Mouse (Mus musculus): ENCODE data around the gene Cpne6.

The Cpne6 gene

DNA sequence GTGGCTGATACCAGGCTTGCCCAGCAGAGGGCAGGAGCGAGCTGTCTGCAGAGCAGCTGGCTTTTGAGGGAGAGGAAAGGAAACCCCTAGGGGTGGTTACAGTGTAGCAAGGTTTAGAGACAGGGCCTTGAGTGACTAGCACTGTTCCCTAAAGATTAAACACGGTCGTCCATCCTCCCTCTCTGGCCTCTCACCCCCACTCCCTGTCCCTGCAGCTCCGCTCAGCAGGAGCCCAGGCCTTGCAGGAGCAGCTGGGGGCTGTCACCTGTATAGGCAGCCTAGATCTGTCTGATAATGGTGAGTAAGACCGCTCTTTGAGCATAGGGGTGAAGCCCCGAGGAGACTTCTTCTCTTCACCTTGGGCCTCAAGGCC, 12.8 kb upstream of the Cpne6 start:
- in situ Hi-C loops (cut with MseI, MboI) = no loop called here

DNA sequence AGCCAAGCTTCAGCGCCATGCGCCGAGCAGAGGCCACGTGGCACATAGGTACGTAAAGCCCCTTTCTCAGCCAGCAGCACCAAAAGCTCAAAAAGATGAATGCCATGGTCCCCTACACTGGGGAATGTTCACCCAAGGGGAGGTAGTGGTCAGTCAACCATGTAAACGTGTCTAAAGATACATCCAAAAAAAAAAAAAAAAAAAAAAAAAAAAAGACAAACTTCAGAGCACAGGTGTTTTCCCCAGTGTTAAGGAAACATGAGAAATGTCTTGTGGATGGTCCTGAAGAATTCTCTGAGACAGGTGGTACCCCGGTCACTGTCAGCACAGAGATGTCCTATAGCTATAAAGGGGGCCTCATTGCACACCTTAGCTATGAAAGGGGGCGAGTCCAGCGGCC, 4.6 kb upstream of the Cpne6 start:
- in situ Hi-C loops (cut with MseI, MboI) = no loop called here

DNA sequence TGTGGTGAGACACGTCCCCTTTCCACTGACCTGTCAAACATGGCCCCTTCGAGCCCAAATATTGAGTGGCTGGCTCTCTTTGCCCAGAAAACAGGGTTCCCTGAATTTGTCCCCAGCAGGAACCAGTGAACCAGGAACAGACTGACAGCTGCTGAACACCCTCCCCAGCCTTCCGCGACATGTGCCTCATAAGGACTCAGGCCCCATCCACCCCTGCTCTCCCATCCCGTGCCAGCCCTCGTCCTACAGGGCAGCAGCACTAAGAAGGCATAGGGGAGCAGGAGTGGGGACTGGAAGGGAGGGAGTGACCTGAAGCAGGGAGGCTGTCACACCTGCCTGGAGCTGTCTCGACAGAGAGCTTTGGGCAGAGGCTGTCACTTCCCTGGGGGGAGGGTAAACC, 2.4 kb upstream of the Cpne6 start:
- in situ Hi-C loops (cut with MseI, MboI) = no loop called here

DNA sequence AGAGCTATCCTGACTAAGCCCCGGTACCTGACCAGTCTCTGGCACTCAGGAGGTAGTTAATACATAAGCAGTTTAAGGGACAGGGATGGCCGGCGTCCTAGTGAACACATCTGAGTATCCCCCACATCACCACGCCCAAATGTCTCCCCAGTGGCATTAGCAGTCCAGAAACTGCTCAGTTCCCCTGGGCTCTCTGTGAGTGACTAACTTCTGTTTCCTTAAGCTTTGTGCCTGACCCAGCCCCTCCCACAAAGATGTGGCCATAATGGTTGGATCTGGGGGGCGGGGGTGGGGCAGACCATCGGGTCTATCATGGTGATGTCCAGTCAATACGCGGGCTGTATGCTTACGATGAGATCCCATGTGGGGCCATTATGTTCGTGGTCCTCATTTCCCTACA, 705 bp upstream of the Cpne6 start:
- in situ Hi-C loops (cut with MseI, MboI) = no loop called here

DNA sequence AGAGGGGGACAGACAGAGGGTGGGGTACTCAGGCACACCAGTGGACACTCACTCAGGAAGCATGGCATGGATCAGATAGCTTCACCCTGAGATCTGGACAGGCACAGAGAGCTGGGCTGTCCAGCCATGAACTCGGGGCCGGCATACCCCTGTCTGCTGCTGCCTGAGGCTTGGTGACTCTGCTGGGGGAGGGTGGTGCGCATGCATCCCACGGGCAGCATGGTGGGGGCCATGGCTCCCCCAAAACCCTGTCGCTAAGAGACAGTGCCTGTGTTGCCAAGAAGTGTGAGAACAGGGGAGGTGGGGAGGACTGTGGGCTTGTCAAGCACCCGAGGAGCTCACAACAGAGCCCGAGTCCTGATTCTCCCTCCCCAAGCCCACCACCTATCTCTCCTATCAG, 792 bp downstream of the Cpne6 start:
- in situ Hi-C loops (cut with MseI, MboI) = no loop called here

DNA sequence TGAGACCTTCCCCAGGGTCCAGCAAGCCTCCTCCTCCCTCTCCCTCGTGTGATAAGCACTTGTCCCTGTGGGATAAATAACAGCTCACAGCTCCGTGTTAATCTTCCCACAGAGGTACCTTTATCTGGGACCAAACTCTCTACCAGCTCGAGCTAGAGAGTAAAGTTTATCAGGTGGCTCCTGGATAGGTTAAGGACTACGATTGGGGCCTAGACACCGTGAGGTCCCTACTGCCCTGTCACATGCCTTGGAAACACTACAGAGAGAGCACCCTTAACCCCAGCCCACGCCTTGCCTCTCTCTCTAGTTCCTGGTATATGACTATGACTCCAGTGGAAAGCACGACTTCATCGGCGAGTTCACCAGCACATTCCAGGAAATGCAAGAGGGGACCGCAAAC, 3.7 kb downstream of the Cpne6 start:
- in situ Hi-C loops (cut with MseI, MboI) = no loop called here

DNA sequence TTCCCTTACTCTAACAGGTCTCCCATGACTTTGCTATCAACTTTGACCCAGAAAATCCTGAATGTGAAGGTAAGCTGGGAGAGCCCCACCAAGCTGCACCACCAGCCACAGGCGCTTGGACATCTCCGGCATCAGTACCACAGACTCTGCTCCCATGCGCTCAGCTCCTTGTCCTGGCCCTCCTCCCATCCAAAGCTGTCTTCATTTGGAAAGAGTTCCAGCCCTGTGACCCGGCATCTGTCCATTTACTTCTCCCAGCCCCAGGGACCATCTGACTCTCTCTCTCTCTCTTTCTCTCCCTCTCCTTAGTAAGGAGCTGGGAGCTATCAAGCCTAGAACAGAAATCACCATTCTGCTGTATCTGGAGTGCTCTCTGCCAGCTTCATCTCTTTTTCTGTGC, 5.6 kb downstream of the Cpne6 start:
- in situ Hi-C loops (cut with MseI, MboI) = no loop called here

DNA sequence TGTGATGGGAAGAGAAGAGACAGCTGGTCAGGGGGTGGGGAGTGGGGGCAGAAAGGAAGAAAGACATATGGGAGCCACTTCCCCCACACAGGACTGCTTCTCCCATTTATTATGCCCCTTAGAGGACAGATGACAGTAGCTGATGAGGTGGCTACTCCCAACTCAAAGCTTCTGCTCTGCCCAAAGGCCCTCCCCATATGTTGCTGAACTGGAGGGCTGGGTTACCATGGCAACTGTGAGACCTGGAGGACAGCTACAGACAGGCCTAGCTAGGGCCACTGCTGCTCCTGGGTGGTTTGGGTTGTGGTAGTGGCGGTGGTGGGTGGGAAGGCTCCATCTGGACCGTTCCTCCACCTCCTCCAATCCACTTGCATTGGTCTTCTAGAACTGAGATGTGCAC, 8.7 kb downstream of the Cpne6 start:
- in situ Hi-C loops (cut with MseI, MboI) = no loop called here

DNA sequence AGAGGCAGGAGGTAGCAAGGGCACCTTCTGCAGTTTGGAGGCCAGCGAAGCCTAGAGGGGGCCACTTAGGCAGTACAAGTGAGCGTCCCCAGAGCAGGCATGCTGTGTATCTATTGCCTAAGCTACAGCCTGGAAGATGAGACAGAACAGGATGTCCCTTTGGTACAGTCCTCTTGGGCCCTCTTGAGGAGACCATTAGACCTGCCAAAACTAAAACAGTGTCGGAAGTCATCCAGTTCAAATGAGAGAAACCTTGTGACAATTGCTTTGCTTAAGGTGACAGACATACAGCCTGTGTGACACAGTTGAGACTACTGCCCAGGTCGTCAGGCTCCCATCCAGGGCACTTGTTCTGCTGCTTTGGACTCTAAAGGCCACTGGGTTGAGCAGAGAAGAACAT, 9.4 kb downstream of the Cpne6 start:
- in situ Hi-C loops (cut with MseI, MboI) = no loop called here

DNA sequence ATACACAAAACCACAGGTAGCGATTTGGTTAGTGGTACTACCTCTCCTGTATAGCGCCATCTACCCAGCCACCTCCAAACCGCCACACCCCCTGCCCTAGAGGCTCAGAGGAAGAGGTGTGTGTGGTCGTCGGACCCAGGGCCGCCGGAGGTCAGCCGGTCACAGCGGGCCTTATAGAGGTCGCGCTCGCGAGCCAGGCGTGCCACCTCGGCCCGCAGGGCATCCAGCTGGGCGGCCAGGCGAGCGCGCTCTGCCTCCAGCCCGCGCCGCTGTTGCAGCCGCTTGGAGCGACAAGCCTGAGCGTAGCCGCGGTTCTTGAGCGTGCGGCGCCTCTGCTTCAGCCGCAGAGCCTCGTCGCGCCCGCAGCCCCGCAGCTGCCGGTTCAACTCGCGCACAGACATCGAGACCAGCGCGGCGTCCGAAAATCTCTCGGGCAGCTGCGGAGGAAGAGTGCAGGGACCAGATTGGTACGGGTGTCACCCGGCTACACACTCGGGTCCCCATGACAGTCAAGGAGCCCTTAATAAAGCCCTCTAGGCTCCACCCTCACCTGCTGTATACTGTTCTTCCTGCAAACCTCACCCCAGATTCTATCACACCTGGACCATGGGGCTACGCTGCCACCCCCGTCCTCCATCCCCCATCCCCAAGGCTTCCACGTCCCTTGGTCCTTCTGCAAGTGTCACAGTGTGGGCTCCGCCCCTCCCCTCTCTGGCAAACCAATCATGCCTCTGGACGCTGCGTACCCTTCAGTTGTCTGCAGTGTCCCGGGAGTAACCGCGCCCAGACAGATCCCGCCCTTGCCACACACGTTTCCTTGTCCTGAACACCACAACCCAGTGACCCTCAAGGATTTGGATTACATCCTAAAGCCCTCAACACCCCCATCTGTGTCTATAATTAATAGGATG, 10.5 kb downstream of the Cpne6 start:
- in situ Hi-C loops (cut with MseI, MboI) = no loop called here

DNA sequence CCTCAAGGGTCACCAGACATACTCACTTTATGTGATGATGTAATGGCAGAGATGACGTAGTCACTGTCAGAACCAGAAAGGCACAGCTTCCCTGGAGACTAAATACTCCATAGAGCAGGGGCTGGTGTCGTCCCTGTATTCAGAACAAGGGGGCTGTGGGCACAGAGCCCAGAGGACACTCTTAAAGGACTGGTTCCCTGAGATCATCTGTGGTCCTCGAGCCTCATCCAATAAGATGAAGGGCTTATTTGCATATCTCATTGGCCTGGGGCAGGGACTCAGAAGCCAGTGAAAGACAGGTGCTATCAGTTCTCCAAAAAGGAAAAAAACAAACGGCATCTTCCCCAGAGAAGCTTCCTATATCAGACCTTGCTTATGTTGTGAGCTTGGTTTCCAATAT, 13.8 kb downstream of the Cpne6 start:
- in situ Hi-C loops (cut with MseI, MboI) = no loop called here

DNA sequence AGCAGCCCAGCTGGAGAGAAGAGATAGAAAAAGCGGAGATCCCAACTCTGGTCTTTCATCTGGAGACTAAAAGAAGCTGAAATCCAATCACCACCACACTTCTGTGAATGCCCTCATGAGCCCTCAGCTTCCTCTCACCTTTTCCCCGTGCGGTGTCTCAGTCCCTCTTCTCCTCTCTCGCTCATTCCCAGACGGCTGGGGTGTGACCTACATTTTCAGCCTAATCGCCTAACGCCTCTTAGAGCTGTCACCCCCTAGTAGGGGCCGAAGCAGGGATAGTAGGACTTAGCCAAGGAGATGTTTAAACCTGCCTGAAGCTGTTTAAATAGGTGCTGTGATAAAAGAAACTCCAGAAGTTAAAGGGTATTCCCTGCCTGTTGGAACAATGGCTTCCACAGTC, 14.5 kb downstream of the Cpne6 start, which contains the start of gene Nrl:
Nrl (minus strand) TSS at position 197 of the 400 bp plus-strand sequence.
- in situ Hi-C loops (cut with MseI, MboI) = no loop called here

DNA sequence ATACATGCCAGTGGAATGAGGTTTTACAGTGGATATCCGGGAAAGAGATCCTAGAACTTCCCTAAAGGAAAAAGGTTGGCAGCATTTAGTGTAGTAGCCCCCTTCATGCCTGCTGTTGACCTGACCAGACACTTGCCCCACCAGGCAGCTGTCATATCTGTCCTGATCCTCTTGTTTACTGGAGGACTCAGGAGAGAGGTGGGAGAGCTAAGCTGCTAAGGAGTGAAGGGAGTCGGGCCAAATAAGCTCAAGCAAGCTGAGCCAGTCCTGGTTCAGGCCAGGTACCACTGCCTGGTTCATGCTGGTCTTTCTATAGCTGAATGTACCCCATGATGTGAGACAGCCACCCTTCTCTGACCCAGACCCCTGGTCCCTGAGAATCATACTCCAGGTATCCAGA, 16.4 kb downstream of the Cpne6 start:
- in situ Hi-C loops (cut with MseI, MboI) = no loop called here

DNA sequence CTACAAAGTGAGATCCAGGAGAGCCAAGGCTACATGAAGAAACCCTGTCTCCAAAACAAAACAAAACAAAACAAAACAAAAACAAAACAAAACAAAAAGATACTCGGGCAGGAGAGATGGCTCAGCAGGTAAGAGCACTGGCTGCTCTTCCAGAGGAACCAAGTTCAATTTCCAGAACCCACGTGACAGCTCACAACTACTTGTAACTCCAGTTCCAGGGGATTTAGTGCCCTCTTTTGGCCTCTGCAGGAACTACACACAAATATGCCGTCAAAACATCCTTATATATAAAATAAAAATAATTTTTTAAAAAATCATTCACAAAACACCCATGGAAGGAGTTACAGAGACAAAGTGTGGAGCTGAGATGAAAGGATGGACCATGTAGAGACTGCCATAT, 17.7 kb downstream of the Cpne6 start:
- in situ Hi-C loops (cut with MseI, MboI) = no loop called here

DNA sequence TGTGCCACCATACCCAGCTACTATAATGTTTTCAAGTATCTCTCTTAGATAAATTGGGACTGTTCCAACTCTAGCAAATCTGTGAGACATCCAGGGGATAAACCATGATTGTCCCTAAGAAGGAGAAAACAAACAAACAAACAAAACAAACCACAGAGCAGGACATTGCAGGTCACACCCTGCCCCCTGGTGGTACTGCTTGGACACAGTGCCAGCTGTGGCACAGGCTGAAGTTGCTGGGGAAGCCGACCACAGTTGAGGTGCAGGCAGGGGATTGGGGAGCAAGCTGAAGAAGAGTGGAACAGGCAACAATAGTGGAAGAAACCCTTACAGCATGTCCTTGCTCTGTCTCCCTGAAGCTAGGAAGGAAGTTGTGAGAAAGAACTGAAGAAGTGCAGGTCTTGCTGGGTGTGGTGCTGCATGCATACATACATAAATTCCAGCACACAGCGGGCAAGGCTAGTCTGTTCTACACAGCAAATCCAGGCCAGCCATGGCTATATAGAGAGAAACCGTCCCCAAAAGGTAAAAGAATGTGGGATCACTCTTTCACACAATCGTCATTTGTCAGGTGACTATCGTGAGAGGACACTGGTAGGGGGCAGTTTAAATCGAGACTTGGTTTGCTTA, 26.0 kb downstream of the Cpne6 start:
- in situ Hi-C loops (cut with MseI, MboI) = no loop called here

DNA sequence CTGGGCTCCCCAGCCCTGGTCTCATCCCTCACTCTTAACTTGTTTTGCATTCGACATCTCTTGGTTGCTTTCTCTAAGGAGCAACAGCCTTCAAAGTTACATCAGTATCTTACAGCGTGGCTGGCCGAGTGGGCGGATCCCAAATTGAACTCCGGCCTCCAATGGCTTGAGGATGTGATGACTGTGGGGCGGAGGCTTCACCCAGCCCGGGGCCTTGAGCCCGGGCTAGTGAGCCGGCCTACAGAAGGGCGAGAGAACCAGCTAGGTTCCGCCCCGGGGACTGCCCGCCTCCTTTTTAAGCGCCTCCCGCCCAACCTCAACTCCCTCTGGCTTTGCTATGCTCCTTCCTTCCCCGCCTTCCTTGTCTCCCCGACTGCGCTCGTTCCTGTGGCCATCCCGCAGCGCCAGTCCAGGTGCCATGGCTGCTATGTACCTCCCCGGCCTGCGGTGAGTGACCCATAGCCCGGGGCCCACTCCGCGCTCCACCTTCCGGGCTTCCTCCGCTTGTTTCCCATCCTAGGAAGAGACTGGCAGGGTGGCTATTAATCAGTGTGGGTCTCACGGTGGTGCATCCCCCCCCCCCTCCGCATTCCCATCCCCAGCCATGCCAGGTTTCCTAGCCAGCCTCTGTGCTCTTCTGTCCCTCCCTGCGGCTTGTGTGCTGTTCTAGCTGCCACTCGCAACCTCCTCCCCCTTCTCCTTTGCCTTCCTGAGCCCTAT, 30.0 kb downstream of the Cpne6 start, which contains the start of gene Pck2:
Pck2 (plus strand) TSS at position 200 of the 720 bp plus-strand sequence.
- in situ Hi-C loops (cut with MseI, MboI) = no loop called here

DNA sequence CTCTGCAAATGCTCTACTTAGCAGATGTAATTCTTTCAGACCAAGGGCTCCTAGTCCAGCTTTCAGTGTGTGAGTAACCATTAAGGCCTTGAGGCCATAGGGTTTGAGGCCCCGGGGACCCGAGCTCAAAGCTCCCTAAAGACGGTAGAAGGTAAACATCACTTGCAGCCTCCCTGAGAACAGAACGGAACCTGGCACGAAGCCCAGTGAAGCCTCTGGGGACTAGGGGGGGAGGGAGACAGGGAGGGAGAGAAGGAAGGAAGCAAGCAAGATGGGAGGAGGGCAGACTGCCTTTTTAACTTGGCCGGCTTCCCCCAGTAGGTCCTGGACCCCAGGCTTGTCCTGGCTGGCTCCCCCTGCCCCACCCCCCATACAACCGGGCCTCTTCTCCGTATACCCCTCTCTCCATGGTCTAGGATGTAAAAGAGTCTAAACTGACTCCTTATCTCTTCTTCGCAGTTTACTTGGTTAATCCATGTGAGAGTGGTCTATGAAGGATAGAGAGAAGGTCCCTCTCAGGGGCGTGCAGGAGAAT, 30.6 kb downstream of the Cpne6 start:
- in situ Hi-C loops (cut with MseI, MboI) = no loop called here

DNA sequence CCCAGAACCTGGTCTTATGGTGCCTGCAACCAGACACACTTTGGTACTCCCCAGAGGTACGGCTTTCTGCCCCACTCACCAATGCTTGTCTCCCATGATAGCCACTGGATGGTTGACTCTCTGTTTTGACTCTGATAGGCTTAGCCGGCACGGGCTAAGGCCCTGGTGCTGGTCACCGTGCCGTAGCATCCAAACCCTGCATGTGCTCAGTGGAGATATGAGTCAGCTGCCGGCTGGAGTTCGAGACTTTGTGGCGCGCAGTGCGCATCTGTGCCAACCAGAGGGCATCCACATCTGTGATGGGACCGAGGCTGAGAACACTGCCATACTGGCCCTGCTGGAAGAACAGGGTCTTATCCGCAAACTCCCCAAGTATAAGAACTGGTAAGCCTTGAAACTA, 32.0 kb downstream of the Cpne6 start:
- in situ Hi-C loops (cut with MseI, MboI) = no loop called here

DNA sequence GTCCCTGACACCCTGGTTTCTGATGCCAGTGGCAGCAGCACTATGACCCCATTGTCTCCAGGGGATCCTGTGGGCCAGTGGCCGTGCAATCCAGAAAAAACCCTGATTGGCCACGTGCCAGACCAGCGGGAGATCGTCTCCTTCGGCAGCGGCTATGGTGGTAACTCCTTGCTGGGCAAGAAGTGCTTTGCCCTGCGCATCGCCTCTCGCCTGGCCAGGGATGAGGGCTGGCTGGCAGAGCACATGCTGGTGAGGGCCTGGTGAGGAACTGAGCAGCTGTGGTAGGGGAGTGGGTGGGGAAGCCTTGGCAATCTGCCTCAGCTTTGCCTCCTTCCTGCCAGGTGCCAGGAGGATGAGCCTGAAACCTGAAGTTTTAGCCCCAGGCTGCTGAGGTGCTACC, 34.1 kb downstream of the Cpne6 start:
- in situ Hi-C loops (cut with MseI, MboI) = no loop called here

DNA sequence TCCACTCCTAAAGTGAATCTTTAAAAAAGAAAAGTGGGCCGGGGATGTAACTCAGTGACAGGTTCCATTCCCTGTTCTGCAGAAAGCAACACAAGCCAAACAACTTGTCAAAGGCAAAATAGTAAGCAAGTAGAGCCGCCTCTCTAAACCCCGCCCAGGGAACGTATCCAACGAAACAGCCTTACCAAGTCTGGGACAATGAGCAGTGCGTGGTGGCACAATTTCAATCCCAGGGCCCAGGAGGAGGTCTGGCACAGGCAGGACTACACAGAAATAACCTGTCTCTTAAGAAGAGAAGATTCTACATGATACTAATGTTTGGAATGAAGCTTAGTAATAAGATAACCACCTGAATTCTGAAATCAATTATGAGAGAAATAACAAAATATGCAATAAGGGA, 39.9 kb downstream of the Cpne6 start:
- in situ Hi-C loops (cut with MseI, MboI) = no loop called here

DNA sequence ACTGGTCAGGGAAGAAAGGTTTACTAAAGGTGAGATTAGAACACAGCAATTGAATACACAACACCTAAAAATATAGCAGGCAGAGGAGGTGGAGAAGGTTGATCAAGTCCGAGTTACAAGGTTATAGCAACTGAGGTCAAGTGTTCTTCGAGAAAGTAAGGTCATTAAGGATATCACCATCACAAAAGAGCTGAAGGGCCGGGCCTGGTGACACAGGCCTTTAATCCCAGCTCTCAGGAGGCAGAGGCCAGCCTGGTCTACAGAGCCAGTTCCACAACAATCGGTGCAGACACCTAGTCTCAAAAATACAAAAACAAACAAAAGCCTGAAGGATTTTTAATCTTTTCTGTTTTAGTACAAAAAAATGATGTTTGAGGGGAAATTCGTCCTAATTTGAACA, 41.1 kb downstream of the Cpne6 start:
- in situ Hi-C loops (cut with MseI, MboI) = no loop called here

DNA sequence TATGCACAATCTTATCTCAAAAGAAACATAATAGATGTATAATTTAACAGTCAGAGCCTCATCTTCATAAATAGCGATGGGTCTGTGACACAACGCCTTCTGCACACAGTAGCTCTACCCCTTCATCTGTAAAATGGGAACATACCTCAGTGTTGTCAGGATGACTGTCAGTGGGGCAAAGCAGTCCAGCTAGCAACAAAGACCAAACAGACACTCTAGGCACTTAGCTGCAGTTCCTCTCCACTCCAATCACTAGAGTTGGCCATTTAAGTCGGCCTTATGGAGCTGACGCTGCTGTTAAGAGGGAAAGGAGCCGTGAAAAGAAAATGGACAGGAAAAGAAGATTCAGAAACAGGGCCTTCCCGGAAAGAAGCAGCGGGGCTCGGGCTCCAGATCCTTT, 41.5 kb downstream of the Cpne6 start:
- in situ Hi-C loops (cut with MseI, MboI) = no loop called here

Data from mouse trophoblast stem cell (cell line).